Mouse (Mus musculus): ENCODE measurements around the gene Mrps36.

DNA sequence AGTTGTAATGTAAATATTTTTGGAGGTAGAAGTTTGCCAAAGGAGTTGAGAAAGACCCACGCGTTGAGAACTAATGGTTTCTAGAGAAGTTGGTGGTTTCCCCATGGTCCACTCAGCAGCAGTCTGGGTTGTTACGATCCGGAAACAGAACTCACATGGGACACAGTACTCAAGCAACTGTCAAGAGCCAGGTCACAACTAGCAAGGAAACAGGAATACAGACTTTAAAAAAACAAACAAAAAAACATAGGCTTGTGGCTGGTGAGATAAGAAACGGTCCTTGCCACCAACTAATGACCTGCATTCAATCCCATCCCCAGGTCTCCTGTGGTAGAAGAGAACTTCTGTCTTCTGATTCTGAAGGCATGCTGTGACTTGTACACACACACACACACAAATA lies 6.3 kb upstream of the Mrps36 start:
- TF ChIP-seq FLI1 (IDR thresholded peaks at IDR 0.05; ENCODE audit: low read length) (no peak), GATA1 (IDR thresholded peaks at IDR 0.05; ENCODE audit: borderline replicate concordance, low read length) (no peak)
